Mouse (Mus musculus): ENCODE data around the gene Snd1. TPM values are rescaled to one million over a fixed set of nuclear protein-coding genes. Genes with fewer than 3 reads are reported as not detected.

The Snd1 gene
- polyA plus RNA-seq, 1 experiment, result 190 TPM

GRCm38 (mm10) chr6:28831011-28831853 lies 356.3 kb downstream of the Snd1 start, which contains the start of gene Lrrc4:
Lrrc4 (minus strand) TSS chr6:28831747.
- Histone ChIP-seq H3K4me3 (no peak within 1 kb of the TSS), H3K4me2 (ENCODE audit: low read depth) (peak within 1 kb of the TSS; percentile 38), H3K79me2 (ENCODE audit: control insufficient read depth, insufficient read depth) (peaks cover 4% of the 10 kb centered on the region), H3K36me3 (ENCODE audit: control insufficient read depth, insufficient read depth) (no peaks in the 10 kb centered on the region), H3ac (ENCODE audit: control insufficient read depth, insufficient read length) (peak within 1 kb of the TSS; percentile 23), H3K27me3 (ENCODE audit: control insufficient read depth, insufficient read depth, insufficient read length) (no peaks in the 10 kb centered on the region)
- TF ChIP-seq TCF3 (IDR thresholded peaks at IDR 0.05; ENCODE audit: insufficient read length, low read depth) (no peak), MAX (IDR thresholded peaks at IDR 0.05; ENCODE audit: low read depth) (no peak), SRF (IDR thresholded peaks at IDR 0.05; ENCODE audit: control insufficient read depth, insufficient read length, low read depth) (no peak), POLR2AphosphoS2 (IDR thresholded peaks at IDR 0.05; ENCODE audit: insufficient read length, low read depth) (no peak), TCF12 (IDR thresholded peaks at IDR 0.05; ENCODE audit: insufficient read depth, poor library complexity, severe bottlenecking) (no peak), MYOG (IDR thresholded peaks at IDR 0.05; ENCODE audit: control insufficient read depth in 1 of 3, insufficient read depth in 1 of 3, insufficient read length in 2 of 3, low read depth in 2 of 3) (no peak)

- Histone ChIP-seq H3K4me2 (ENCODE audit: low read depth) (peak overlapping the region; percentile 38), H3K27me3 (ENCODE audit: control insufficient read depth, insufficient read depth, insufficient read length) (no peaks in the 10 kb centered on the region), H3K79me2 (ENCODE audit: control insufficient read depth, insufficient read depth) (peaks cover 6% of the 10 kb centered on the region), H3ac (ENCODE audit: control insufficient read depth, insufficient read length) (peak overlapping the region; percentile 23), H3K4me3 (no peak overlapping the region), H3K36me3 (ENCODE audit: control insufficient read depth, insufficient read depth) (no peaks in the 10 kb centered on the region)
- no peak for TF ChIP-seq E2F4 (IDR thresholded peaks at IDR 0.05; ENCODE audit: insufficient read depth)
These were observed 357.2 kb downstream of the Snd1 start for GRCm38 (mm10) chr6:28831854-28832750.

- Histone ChIP-seq H3K79me2 (ENCODE audit: control insufficient read depth, insufficient read depth) (peaks cover 6% of the 10 kb centered on the region), H3K36me3 (ENCODE audit: control insufficient read depth, insufficient read depth) (no peaks in the 10 kb centered on the region), H3K27me3 (ENCODE audit: control insufficient read depth, insufficient read depth, insufficient read length) (no peaks in the 10 kb centered on the region), H3K4me2 (ENCODE audit: low read depth) (peak overlapping the region; percentile 38), H3ac (ENCODE audit: control insufficient read depth, insufficient read length) (peak overlapping the region; percentile 23), H3K4me3 (no peak overlapping the region)
- no peak for TF ChIP-seq TCF3 (IDR thresholded peaks at IDR 0.05; ENCODE audit: insufficient read length, low read depth)
- TF ChIP-seq SRF (IDR thresholded peaks at IDR 0.05; ENCODE audit: control insufficient read depth, insufficient read length, low read depth), result no peak
- TF ChIP-seq MYOG (IDR thresholded peaks at IDR 0.05; ENCODE audit: control insufficient read depth in 1 of 3, insufficient read depth in 1 of 3, insufficient read length in 2 of 3, low read depth in 2 of 3), result no peak
- TF ChIP-seq MYOD1 (IDR thresholded peaks at IDR 0.05; ENCODE audit: control insufficient read depth in 1 of 3, insufficient read length in 2 of 3, low read depth in 2 of 3), result no peak
- no peak for TF ChIP-seq E2F4 (IDR thresholded peaks at IDR 0.05; ENCODE audit: insufficient read depth)
- TF ChIP-seq MAX (IDR thresholded peaks at IDR 0.05; ENCODE audit: low read depth), result no peak
- no peak for TF ChIP-seq REST (IDR thresholded peaks at IDR 0.05; ENCODE audit: insufficient read depth, insufficient read length)
- no peak for TF ChIP-seq POLR2A (IDR thresholded peaks at IDR 0.05; ENCODE audit: insufficient read length, low read depth)
- no peak for TF ChIP-seq POLR2AphosphoS2 (IDR thresholded peaks at IDR 0.05; ENCODE audit: insufficient read length, low read depth)
- TF ChIP-seq TCF12 (IDR thresholded peaks at IDR 0.05; ENCODE audit: insufficient read depth, poor library complexity, severe bottlenecking), result no peak
- no peak for TF ChIP-seq CEBPB (IDR thresholded peaks at IDR 0.05; ENCODE audit: insufficient read depth, poor library complexity, severe bottlenecking)
- no peak for TF ChIP-seq USF1 (IDR thresholded peaks at IDR 0.05; ENCODE audit: low read depth)
These were observed 357.9 kb downstream of the Snd1 start for GRCm38 (mm10) chr6:28832751-28833291.

- H3K4me3 ChIP-seq, result no peak overlapping the region
These were observed 358.5 kb downstream of the Snd1 start for GRCm38 (mm10) chr6:28833380-28833822.

More at GRCm38 (mm10) chr6:28833380-28833822, 358.5 kb downstream of the Snd1 start:
- Histone ChIP-seq H3K27me3 (ENCODE audit: control insufficient read depth, insufficient read depth, insufficient read length) (no peaks in the 10 kb centered on the region), H3ac (ENCODE audit: control insufficient read depth, insufficient read length) (peak overlapping the region; percentile 23), H3K36me3 (ENCODE audit: control insufficient read depth, insufficient read depth) (no peaks in the 10 kb centered on the region), H3K79me2 (ENCODE audit: control insufficient read depth, insufficient read depth) (peaks cover 6% of the 10 kb centered on the region), H3K4me2 (ENCODE audit: low read depth) (no peak overlapping the region)
- TF ChIP-seq TCF12 (IDR thresholded peaks at IDR 0.05; ENCODE audit: insufficient read depth, poor library complexity, severe bottlenecking) (no peak), TCF3 (IDR thresholded peaks at IDR 0.05; ENCODE audit: insufficient read length, low read depth) (no peak), MAX (IDR thresholded peaks at IDR 0.05; ENCODE audit: low read depth) (no peak), MYOD1 (IDR thresholded peaks at IDR 0.05; ENCODE audit: control insufficient read depth in 1 of 3, insufficient read length in 2 of 3, low read depth in 2 of 3) (no peak), POLR2A (IDR thresholded peaks at IDR 0.05; ENCODE audit: insufficient read length, low read depth) (no peak), E2F4 (IDR thresholded peaks at IDR 0.05; ENCODE audit: insufficient read depth) (no peak), POLR2AphosphoS2 (IDR thresholded peaks at IDR 0.05; ENCODE audit: insufficient read length, low read depth) (no peak)

Measured in myocyte (in vitro differentiated cells).